Mouse (Mus musculus) MEL (cell line): ENCODE measurements around the gene Cldn4. TPM values are rescaled to one million over a fixed set of nuclear protein-coding genes. Genes with fewer than 3 reads are reported as not detected.

Experiments
- DNase-seq: peaks from one replicate; pipeline ENCODE4 v3.0.0; 2011; ENCODE audit warnings: low read depth, low spot score
- H3K27ac ChIP-seq: 2 replicates; pipeline ENCODE4 v1.5.1; 2012; ENCODE audit warnings: low read depth, mild to moderate bottlenecking, control low read depth, low read length, moderate library complexity; ENCODE audit not compliant: control insufficient read depth
- H3K27me3 ChIP-seq, 2 experiments: fragments of 150-350 bp in 1 of 2; sonication (generic) in 1 of 2; 2 replicates each; pipeline ENCODE4 v1.6.1; 2012; ENCODE audit warnings: low read length in 2 of 2, mild to moderate bottlenecking in 2 of 2, improper control_type of control experiment in 1 of 2, moderate library complexity in 1 of 2; ENCODE audit not compliant: insufficient read depth in 2 of 2, control insufficient read depth in 1 of 2
- H3K36me3 ChIP-seq, 2 experiments: 2 replicates each; pipeline ENCODE4 v1.6.1; 2012 to 2014; ENCODE audit warnings: low read length in 2 of 2, improper control_type of control experiment in 1 of 2, inconsistent platforms in 1 of 2, mild to moderate bottlenecking in 1 of 2; ENCODE audit not compliant: insufficient read depth in 2 of 2, control insufficient read depth in 1 of 2
- H3K4me1 ChIP-seq, 2 experiments: fragments of 150-350 bp in 1 of 2; sonication (generic) in 1 of 2; 2 replicates each; pipeline ENCODE4 v1.6.1; 2012; ENCODE audit warnings: low read length in 2 of 2, improper control_type of control experiment in 1 of 2, mild to moderate bottlenecking in 1 of 2; ENCODE audit not compliant: insufficient read depth in 2 of 2, control insufficient read depth in 1 of 2
- H3K4me3 ChIP-seq, 2 experiments: fragments of 150-350 bp in 1 of 2; sonication (generic) in 1 of 2; 2 replicates each; pipeline ENCODE4 v1.5.1; 2012; ENCODE audit warnings: low read depth in 2 of 2, low read length in 2 of 2, mild to moderate bottlenecking in 2 of 2, moderate library complexity in 2 of 2, control low read depth in 1 of 2, improper control_type of control experiment in 1 of 2; ENCODE audit not compliant: control insufficient read depth in 1 of 2, insufficient read depth in 1 of 2
- H3K79me2 ChIP-seq: 2 replicates; pipeline ENCODE4 v1.6.1; 2012; ENCODE audit warnings: mild to moderate bottlenecking, low read length, moderate library complexity; ENCODE audit not compliant: control insufficient read depth, poor library complexity, insufficient read depth
- H3K9ac ChIP-seq: 2 replicates; pipeline ENCODE4 v1.6.1; 2012; ENCODE audit warnings: low read depth, mild to moderate bottlenecking, control low read depth, low read length, moderate library complexity; ENCODE audit not compliant: control insufficient read depth, poor library complexity, severe bottlenecking
- H3K9me3 ChIP-seq: fragments of 150-350 bp; sonication (generic); replicated peaks from 2 replicates; pipeline ENCODE4 v1.6.1; 2012; ENCODE audit warnings: mild to moderate bottlenecking, low read length, improper control_type of control experiment, moderate library complexity; ENCODE audit not compliant: insufficient read depth
- E2F4 ChIP-seq: IDR thresholded peaks from 2 replicates; pipeline ENCODE4 v1.6.1; 2011; ENCODE audit warnings: low read depth, low read length, improper control_type of control experiment, borderline replicate concordance
- ELF1 ChIP-seq: IDR thresholded peaks from 2 replicates; pipeline ENCODE4 v1.6.1; 2014; ENCODE audit warnings: low read depth, mild to moderate bottlenecking, inconsistent platforms, low read length, improper control_type of control experiment, moderate library complexity
- GABPA ChIP-seq: IDR thresholded peaks from 2 replicates; pipeline ENCODE4 v1.6.1; 2012; ENCODE audit warnings: low read depth, mild to moderate bottlenecking, inconsistent platforms, low read length, improper control_type of control experiment, moderate library complexity
- JUND ChIP-seq: IDR thresholded peaks from 2 replicates; pipeline ENCODE4 v1.6.1; 2011; ENCODE audit warnings: low read depth, mild to moderate bottlenecking, improper control_type of control experiment, low read length
- KAT2A ChIP-seq: conservative IDR thresholded peaks from 2 replicates; pipeline ENCODE4 v1.6.1; 2012; ENCODE audit warnings: low read depth, low read length, improper control_type of control experiment, inconsistent platforms
- MEF2A ChIP-seq: IDR thresholded peaks from 2 replicates; pipeline ENCODE4 v1.6.1; 2014; ENCODE audit warnings: low read depth, mild to moderate bottlenecking, inconsistent platforms, low read length, improper control_type of control experiment; ENCODE audit not compliant: poor library complexity, insufficient replicate concordance, severe bottlenecking; ENCODE audit errors: extremely low read depth
- MXI1 ChIP-seq: IDR thresholded peaks from 2 replicates; pipeline ENCODE4 v1.6.1; 2011; ENCODE audit warnings: mild to moderate bottlenecking, low read depth, low read length, improper control_type of control experiment
- MYC ChIP-seq: IDR thresholded peaks from 2 replicates; pipeline ENCODE4 v1.6.1; 2011; ENCODE audit warnings: low read depth, mild to moderate bottlenecking, low read length, improper control_type of control experiment, moderate library complexity
- NELFE ChIP-seq: IDR thresholded peaks from 2 replicates; pipeline ENCODE4 v1.6.1; 2011; ENCODE audit warnings: low read depth, low read length, improper control_type of control experiment
- POLR2A ChIP-seq, 2 experiments: IDR thresholded peaks; 2 replicates each; pipeline ENCODE4 v1.6.1; 2011 to 2012; ENCODE audit warnings: low read length in 2 of 2, mild to moderate bottlenecking in 2 of 2, control low read depth in 1 of 2, improper control_type of control experiment in 1 of 2, low read depth in 1 of 2, moderate library complexity in 1 of 2; ENCODE audit not compliant: control insufficient read depth in 1 of 2, insufficient read depth in 1 of 2, poor library complexity in 1 of 2
- RCOR1 ChIP-seq: IDR thresholded peaks from 2 replicates; pipeline ENCODE4 v1.6.1; 2012; ENCODE audit warnings: low read depth, mild to moderate bottlenecking, inconsistent platforms, low read length, improper control_type of control experiment
- SIN3A ChIP-seq: IDR thresholded peaks from 2 replicates; pipeline ENCODE4 v1.6.1; 2012; ENCODE audit warnings: low read length, improper control_type of control experiment, inconsistent platforms
- SMC3 ChIP-seq: IDR thresholded peaks from 2 replicates; pipeline ENCODE4 v1.6.1; 2011; ENCODE audit warnings: low read depth, low read length, improper control_type of control experiment
- TAL1 ChIP-seq: IDR thresholded peaks from 2 replicates; pipeline ENCODE4 v1.6.1; 2012; ENCODE audit warnings: mild to moderate bottlenecking, inconsistent platforms, low read length, moderate library complexity, mixed read lengths
- TCF12 ChIP-seq: IDR thresholded peaks from 2 replicates; pipeline ENCODE4 v1.6.1; 2014; ENCODE audit warnings: low read depth, mild to moderate bottlenecking, inconsistent platforms, low read length, improper control_type of control experiment, moderate library complexity
- USF1 ChIP-seq: IDR thresholded peaks from 2 replicates; pipeline ENCODE4 v1.6.1; 2014; ENCODE audit warnings: low read depth, mild to moderate bottlenecking, inconsistent platforms, low read length, improper control_type of control experiment, moderate library complexity
- USF2 ChIP-seq, 2 experiments: IDR thresholded peaks; 2 replicates each; pipeline ENCODE4 v1.6.1; 2011 to 2012; ENCODE audit warnings: improper control_type of control experiment in 2 of 2, low read length in 2 of 2, borderline replicate concordance in 1 of 2, inconsistent platforms in 1 of 2, low read depth in 1 of 2, mild to moderate bottlenecking in 1 of 2; ENCODE audit not compliant: insufficient read depth in 1 of 2
- ZC3H11A ChIP-seq: IDR thresholded peaks from 2 replicates; pipeline ENCODE4 v1.6.1; 2012; ENCODE audit warnings: low read depth, mild to moderate bottlenecking, inconsistent platforms, low read length, improper control_type of control experiment
- ZMIZ1 ChIP-seq: IDR thresholded peaks from 2 replicates; pipeline ENCODE4 v1.6.1; 2012; ENCODE audit warnings: low read depth, mild to moderate bottlenecking, inconsistent platforms, low read length, improper control_type of control experiment, moderate library complexity
- polyA plus RNA-seq, 2 experiments: library from polyadenylated mRNA; stranded (reverse) in 1 of 2; unstranded in 1 of 2; fragments of >175 nt in 1 of 2; fragments of >200 nt in 1 of 2; gene quantifications; 2 replicates each; pipeline versions ENCODE4 v1.2.1 to v1.2.4; 2012; ENCODE audit warnings: low replicate concordance in 2 of 2, low read depth in 1 of 2; ENCODE audit not compliant: insufficient read length in 2 of 2, insufficient read depth in 1 of 2, missing spikeins in 1 of 2
- total RNA-seq: library from RNA; depleted of rRNA; stranded (reverse); fragments of 300-350 nt; gene quantifications from 2 replicates; pipeline ENCODE4 v1.2.3, GENCODE M21; 2012

The Cldn4 gene
- total and polyA plus RNA-seq, 3 experiments, result 0.04 to 0.08 TPM; not detected in 1

DNA sequence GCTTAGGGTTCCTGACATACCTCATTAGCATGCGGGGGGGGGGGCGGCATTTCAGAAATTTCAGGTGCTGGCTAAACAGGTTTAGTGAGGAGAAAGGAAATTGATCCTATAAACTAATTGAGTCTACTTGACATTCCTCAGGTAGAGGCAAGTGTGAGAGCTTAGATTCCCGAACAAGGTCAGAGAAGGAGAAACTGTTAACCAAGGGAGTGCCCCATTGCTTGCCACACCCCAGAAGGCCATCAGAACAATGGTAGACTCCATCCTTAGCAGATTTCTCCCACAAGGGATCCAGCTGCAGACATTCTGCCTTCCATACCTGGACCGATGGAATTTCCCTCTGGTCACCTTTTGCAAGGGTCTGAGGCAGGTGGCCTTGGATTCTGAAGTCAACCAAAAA, 20.0 kb downstream of the Cldn4 start:
- H3K36me3 ChIP-seq, result no peaks in the 10 kb centered on the region
- no peak overlapping the region for H3K27ac ChIP-seq
- TF ChIP-seq ZMIZ1 (no peak), E2F4 (no peak), MEF2A (no peak), ELF1 (no peak), ZC3H11A (no peak), SMC3 (no peak), SIN3A (no peak), GABPA (no peak), USF1 (no peak), POLR2A (IDR thresholded peaks at IDR 0.05; ENCODE audit: control insufficient read depth in 1 of 2, insufficient read depth in 1 of 2, low read depth in 1 of 2, low read length in 2 of 2, poor library complexity in 1 of 2) (no peak)
- DNase-seq, result no peak
- H3K9me3 ChIP-seq, result no peaks in the 10 kb centered on the region
- no peak overlapping the region for H3K9ac ChIP-seq
- no peak overlapping the region for H3K4me3 ChIP-seq
- H3K27me3 ChIP-seq, result peaks cover 1 to 11% of the 10 kb centered on the region in 2 experiments
- H3K79me2 ChIP-seq, result no peaks in the 10 kb centered on the region
- 0 out of 4 replicates have a peak, but pooled peaks cover 0 to under 1% of the 10 kb centered on the region in 2 experiments for H3K4me1 ChIP-seq

DNA sequence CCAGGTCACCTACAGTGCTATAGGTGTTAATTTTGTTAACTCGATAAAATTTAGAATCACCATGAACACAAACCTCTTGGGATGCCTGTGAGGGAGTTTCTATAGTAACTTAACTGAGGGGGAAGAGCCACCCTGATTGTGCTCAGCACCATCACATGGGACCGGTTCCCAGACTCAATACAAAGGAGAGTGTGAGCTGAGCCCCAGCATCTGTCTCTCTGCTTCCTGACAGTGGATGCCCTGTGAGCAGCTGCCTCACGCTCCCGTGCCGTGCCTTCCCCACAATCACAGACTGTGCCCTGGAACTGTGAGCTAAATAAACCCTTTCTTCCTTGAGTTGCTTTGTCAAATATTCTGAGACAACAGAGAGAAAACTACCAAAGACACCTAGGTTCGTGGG, 23.6 kb downstream of the Cldn4 start:
- peaks cover 0 to 27% of the 10 kb centered on the region in 2 experiments; a peak in 2 of 4 replicates for H3K36me3 ChIP-seq
- no peak overlapping the region for H3K4me3 ChIP-seq
- H3K27ac ChIP-seq, result no peak overlapping the region
- no peak for TF ChIP-seq ZC3H11A
- no peak for TF ChIP-seq TCF12
- no peak for TF ChIP-seq MXI1
- no peak for TF ChIP-seq NELFE
- no peak for TF ChIP-seq USF2 (IDR thresholded peaks at IDR 0.05; ENCODE audit: borderline replicate concordance in 1 of 2, insufficient read depth in 1 of 2, low read depth in 1 of 2, low read length in 2 of 2)
- TF ChIP-seq ZMIZ1, result no peak
- no peak for TF ChIP-seq MYC
- TF ChIP-seq RCOR1, result no peak
- TF ChIP-seq KAT2A, result no peak
- TF ChIP-seq JUND, result no peak
- TF ChIP-seq TAL1, result no peak
- TF ChIP-seq USF1, result no peak
- TF ChIP-seq E2F4, result no peak
- H3K4me1 ChIP-seq, result peaks cover 12 to 35% of the 10 kb centered on the region in 2 experiments
- DNase-seq, result no peak
- no peaks in the 10 kb centered on the region for H3K79me2 ChIP-seq
- no peaks in the 10 kb centered on the region for H3K9me3 ChIP-seq
- H3K27me3 ChIP-seq, result peaks cover 0 to 8% of the 10 kb centered on the region in 2 experiments; a peak in 3 of 4 replicates
- H3K9ac ChIP-seq, result no peak overlapping the region
